Mouse (Mus musculus) MEL (cell line): ENCODE data around the gene Sec13.

Source experiments
- CTCF ChIP-seq, 3 experiments: IDR thresholded peaks in 2 of 3; conservative IDR thresholded peaks in 1 of 3; 2 replicates each; pipeline ENCODE4 v1.5.1; 2011 to 2012; ENCODE audit warnings: low read length in 3 of 3, low read depth in 2 of 3, mild to moderate bottlenecking in 2 of 3, improper control_type of control experiment in 1 of 3, inconsistent platforms in 1 of 3, mixed read lengths in 1 of 3, moderate library complexity in 1 of 3; ENCODE audit not compliant: control insufficient read depth in 1 of 3, insufficient read depth in 1 of 3, poor library complexity in 1 of 3, severe bottlenecking in 1 of 3
- NRF1 ChIP-seq: IDR thresholded peaks from 2 replicates; pipeline ENCODE4 v1.6.1; 2014; ENCODE audit warnings: low read depth, mild to moderate bottlenecking, inconsistent platforms, low read length, improper control_type of control experiment, moderate library complexity; ENCODE audit not compliant: poor library complexity, insufficient read depth, severe bottlenecking
- POLR2A ChIP-seq, 2 experiments: IDR thresholded peaks; 2 replicates each; pipeline ENCODE4 v1.6.1; 2011 to 2012; ENCODE audit warnings: low read length in 2 of 2, mild to moderate bottlenecking in 2 of 2, control low read depth in 1 of 2, improper control_type of control experiment in 1 of 2, low read depth in 1 of 2, moderate library complexity in 1 of 2; ENCODE audit not compliant: control insufficient read depth in 1 of 2, insufficient read depth in 1 of 2, poor library complexity in 1 of 2

DNA sequence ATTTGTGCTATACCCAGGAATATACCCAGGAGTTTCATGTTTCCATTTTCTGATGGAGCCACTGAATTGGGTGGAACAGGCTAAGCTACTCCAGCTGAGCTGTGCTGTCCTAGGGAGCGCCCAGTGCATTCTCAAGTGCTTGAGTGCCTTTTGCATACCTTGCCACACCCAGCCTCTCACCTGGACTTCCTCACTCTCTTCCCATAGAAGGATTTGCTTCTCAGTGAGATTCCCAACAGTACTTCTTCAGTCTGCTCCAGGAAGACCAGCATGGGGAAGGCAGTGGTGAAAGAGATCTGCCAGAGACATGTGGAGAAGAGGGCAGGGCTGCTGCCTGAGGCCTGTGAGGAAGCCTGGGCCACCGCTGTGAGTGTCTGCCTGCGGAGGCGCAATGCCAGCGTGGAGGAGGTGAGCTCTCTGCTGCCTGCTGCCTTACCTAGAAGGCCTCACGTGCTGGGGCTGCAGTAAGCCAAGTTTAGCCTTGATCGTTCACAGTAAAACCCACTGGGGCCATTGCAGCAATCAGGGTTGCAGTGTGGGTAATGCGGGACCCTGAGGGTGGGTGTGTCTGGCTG is 53.9 kb downstream of the Sec13 start:
- TF ChIP-seq NRF1 (no peak), POLR2A (IDR thresholded peaks at IDR 0.05; ENCODE audit: control insufficient read depth in 1 of 2, insufficient read depth in 1 of 2, low read depth in 1 of 2, low read length in 2 of 2, poor library complexity in 1 of 2) (0 out of 4 replicates have a peak, but pooled peaks of 1 of the 2 experiments have one; percentile 23), CTCF (IDR thresholded peaks at IDR 0.05 in 2 of 3, conservative IDR thresholded peaks at IDR 0.05 in 1 of 3; ENCODE audit: control insufficient read depth in 1 of 3, insufficient read depth in 1 of 3, low read depth in 2 of 3, low read length in 3 of 3, poor library complexity in 1 of 3, severe bottlenecking in 1 of 3) (no peak)
